17 mouse cellular contexts compared by ENCODE assay signal in genomic region chr5:130811966-130812365, GRCm38 (mm10).
DNase-seq lines count a peak whose midpoint lies in the region; ATAC-seq and TF ChIP-seq lines count a peak whose summit lies in the region.
"Had no signal": no experiment of that assay in that cellular context is flagged by ENCODE, and none has a peak within 500 bp of the region (broad histone marks: within the 10 kb centered on the region; RNA-seq: fewer than 3 reads in every experiment).

No protein-coding gene starts in this region.

- TF ChIP-seq CTCF in cerebellum, adult 2 months (IDR thresholded peaks at IDR 0.05; ENCODE audit: borderline replicate concordance, insufficient read depth, low read depth, low read length), result peak; percentile 36

- H3K4me1 ChIP-seq in cerebellum, adult 2 months (ENCODE audit: control insufficient read depth, insufficient read depth, low read length), result peaks cover 26% of the 10 kb centered on the region
- no peaks in the 10 kb centered on the region for H3K4me1 ChIP-seq in kidney, embryonic 15.5 days
- H3K4me1 ChIP-seq: forebrain, embryonic 15.5 days; heart, embryonic 12.5 days; intestine, embryonic 15.5 days; liver, embryonic 15.5 days; neural tube, embryonic 12.5 days had no signal

- DNase-seq in cerebellum, adult 2 months, result no peak
- no peak for DNase-seq in cerebellum, adult 9-11 months
- DNase-seq in kidney, postnatal 10 days, result peak; percentile 12
- peak; percentile 9 for DNase-seq in right cerebral cortex, postnatal 14 days
- no peak for DNase-seq in right cerebral cortex, adult 2 months (ENCODE audit: low spot score in 2 of 2)
- DNase-seq in layer of hippocampus, adult 8-10 months (ENCODE audit: low spot score in 2 of 2), result no peak
- DNase-seq in spleen, adult 12 weeks (ENCODE audit: low spot score), result no peak
- DNase-seq: thymus, adult 2 months had no signal

- H3K9ac ChIP-seq in kidney, embryonic 15.5 days, result no peak overlapping the region
- H3K9ac ChIP-seq: forebrain, embryonic 15.5 days; heart, embryonic 12.5 days; intestine, embryonic 15.5 days; liver, embryonic 15.5 days; neural tube, embryonic 12.5 days had no signal

- no peak overlapping the region for H3K4me2 ChIP-seq in kidney, embryonic 15.5 days
- H3K4me2 ChIP-seq: forebrain, embryonic 15.5 days; heart, embryonic 12.5 days; intestine, embryonic 15.5 days; liver, embryonic 15.5 days; neural tube, embryonic 12.5 days had no signal

- H3K27ac ChIP-seq in cerebellum, adult 2 months (ENCODE audit: insufficient read depth, low read length), result no peak overlapping the region
- H3K27ac ChIP-seq in kidney, embryonic 15.5 days, result no peak overlapping the region
- H3K27ac ChIP-seq: forebrain, embryonic 15.5 days; intestine, embryonic 15.5 days; liver, embryonic 15.5 days; neural tube, embryonic 12.5 days had no signal

- TF ChIP-seq POLR2A in cerebellum, adult 2 months (IDR thresholded peaks at IDR 0.05; ENCODE audit: borderline replicate concordance, insufficient read depth, low read length), result no peak

- H3K36me3 ChIP-seq in kidney, embryonic 15.5 days, result no peaks in the 10 kb centered on the region
- H3K36me3 ChIP-seq: forebrain, embryonic 15.5 days; G1E; heart, embryonic 12.5 days; intestine, embryonic 15.5 days; liver, embryonic 15.5 days; neural tube, embryonic 12.5 days had no signal

- 93% methylated on average over 3 of the region's 3 CpGs for WGBS in cerebellum, adult 2 months
- WGBS in kidney, embryonic 15.5 days, result 96% methylated on average over 3 of the region's 3 CpGs

- no peak for ATAC-seq in kidney, embryonic 15.5 days (replicated peaks; ENCODE audit: low FRiP score)
- ATAC-seq: activated CD4-positive, CD25-positive, alpha-beta regulatory T cell, adult 4 months; forebrain, embryonic 15.5 days; intestine, embryonic 15.5 days; midbrain, embryonic 16.5 days had no signal

- no peak overlapping the region for H3K4me3 ChIP-seq in cerebellum, adult 2 months (replicated peaks; ENCODE audit: insufficient read depth, low read depth, low read length)
- H3K4me3 ChIP-seq in kidney, embryonic 15.5 days (replicated peaks), result no peak overlapping the region
- H3K4me3 ChIP-seq: forebrain, embryonic 15.5 days; heart, embryonic 12.5 days; intestine, embryonic 15.5 days; liver, embryonic 15.5 days; neural tube, embryonic 12.5 days had no signal

- no peaks in the 10 kb centered on the region for H3K27me3 ChIP-seq in cerebellum, adult 2 months (ENCODE audit: control insufficient read depth, insufficient read depth, low read length)
- H3K27me3 ChIP-seq in kidney, embryonic 15.5 days, result no peaks in the 10 kb centered on the region
- H3K27me3 ChIP-seq: forebrain, embryonic 15.5 days; heart, embryonic 12.5 days; intestine, embryonic 15.5 days; liver, embryonic 15.5 days; neural tube, embryonic 12.5 days had no signal

- H3K9me3 ChIP-seq in kidney, embryonic 15.5 days (replicated peaks), result no peaks in the 10 kb centered on the region
- H3K9me3 ChIP-seq: forebrain, embryonic 15.5 days had no signal

Comparison
In these comparisons a context has a peak if more than half of its experiments do, and no peak if none do; other contexts are left out.
1. DNase-seq: peak in kidney, postnatal 10 days (single experiment) and right cerebral cortex, postnatal 14 days (single experiment); none in cerebellum, adult 2 months (0 of 2), cerebellum, adult 9-11 months (single experiment), right cerebral cortex, adult 2 months (0 of 2), layer of hippocampus, adult 8-10 months (0 of 2) and spleen, adult 12 weeks (single experiment).